Mouse (Mus musculus) embryonic facial prominence, embryonic 15.5 days (tissue): ENCODE results near the gene Chpf. TPM values are rescaled to one million over a fixed set of nuclear protein-coding genes. Genes with fewer than 3 reads are reported as not detected.

Experiments
- ATAC-seq: fragments of 200-750 bp; cut with Nextera tagmentation; 2 replicates; pipeline ENCODE4 v1.8.0; 2017; ENCODE audit warnings: low read depth, moderate TSS enrichment; ENCODE audit not compliant: insufficient number of reproducible peaks, low FRiP score, low TSS enrichment
- H3K27ac ChIP-seq: fragments of 300-500 bp; sonication (generic); replicated peaks from 2 replicates; pipeline ENCODE4 v1.5.1; 2015; ENCODE audit warnings: mild to moderate bottlenecking, inconsistent platforms
- H3K27me3 ChIP-seq: fragments of 300-500 bp; sonication (generic); 2 replicates; pipeline ENCODE4 v1.6.1; 2015; ENCODE audit warnings: inconsistent platforms
- H3K36me3 ChIP-seq: fragments of 300-500 bp; sonication (generic); 2 replicates; pipeline ENCODE4 v1.6.1; 2015; ENCODE audit warnings: mild to moderate bottlenecking, inconsistent platforms
- H3K4me1 ChIP-seq: fragments of 300-500 bp; sonication (generic); 2 replicates; pipeline ENCODE4 v1.6.1; 2015; ENCODE audit warnings: inconsistent platforms
- H3K4me2 ChIP-seq: fragments of 300-500 bp; sonication (generic); replicated peaks from 2 replicates; pipeline ENCODE4 v1.6.1; 2015; ENCODE audit warnings: mild to moderate bottlenecking, inconsistent platforms
- H3K4me3 ChIP-seq: fragments of 300-500 bp; sonication (generic); replicated peaks from 2 replicates; pipeline ENCODE4 v1.5.1; 2015; ENCODE audit warnings: mild to moderate bottlenecking, inconsistent platforms
- H3K9ac ChIP-seq: fragments of 300-500 bp; sonication (generic); 2 replicates; pipeline ENCODE4 v1.6.1; 2015; ENCODE audit warnings: inconsistent platforms
- H3K9me3 ChIP-seq: fragments of 300-500 bp; sonication (generic); replicated peaks from 2 replicates; pipeline ENCODE4 v1.6.1; 2016; ENCODE audit warnings: inconsistent platforms
- WGBS: fragments of 180-500 bp; shearing (Covaris S2); methylation state at CpG from one replicate; pipeline ENCODE4 v1.1.7; 2015; 5-methylcytosine and 5-hydroxymethylcytosine counted together
- polyA plus RNA-seq: library from polyadenylated mRNA; unstranded; fragments of >200 nt; fragmentation: Nextera tagmentation; extraction: Ambion mirVana; gene quantifications from 2 replicates; pipeline ENCODE4 v1.2.1, GENCODE M21; 2015

The Chpf gene
- polyA plus RNA-seq, 1 experiment from 2014 or later = 51.3 TPM

GRCm38 (mm10) chr1:75425796-75426471 lies 53.2 kb downstream of the Chpf start:
- Histone ChIP-seq H3K9ac (no peak overlapping the region), H3K4me3 (no peak overlapping the region), H3K27me3 (peaks cover 56% of the 10 kb centered on the region), H3K9me3 (no peaks in the 10 kb centered on the region), H3K36me3 (0 out of 2 replicates have a peak, but pooled peaks cover 4% of the 10 kb centered on the region), H3K27ac (no peak overlapping the region), H3K4me1 (peaks cover 22% of the 10 kb centered on the region), H3K4me2 (no peak overlapping the region)
- ATAC-seq = no peak
- 29% methylated on average over 10 of the region's 10 CpGs for WGBS

Other genes with a start within 250 kb of the Chpf start
- not detected in 2 replicates for gene A630095N17Rik, start 247.2 kb downstream of the Chpf start, polyA plus RNA-seq
- 47.9 and 51.3 TPM in 2 replicates for gene Dnajb2, start 242.9 kb downstream of the Chpf start, polyA plus RNA-seq
- gene Ptprn, start 214.8 kb downstream of the Chpf start, polyA plus RNA-seq = 0.41 and 1.0 TPM in 2 replicates
- 0.39 and 0.68 TPM in 2 replicates for gene Resp18, start 200.9 kb downstream of the Chpf start, polyA plus RNA-seq
- 113 and 115 TPM in 2 replicates for gene Dnpep, start 161.3 kb downstream of the Chpf start, polyA plus RNA-seq
- gene Des, start 119.0 kb downstream of the Chpf start, polyA plus RNA-seq = 112 and 140 TPM in 2 replicates
- 16.5 and 18.6 TPM in 2 replicates for gene Speg, start 104.0 kb downstream of the Chpf start, polyA plus RNA-seq
- gene Gmppa, start 43.4 kb downstream of the Chpf start, polyA plus RNA-seq = 103 and 104 TPM in 2 replicates
- 0.65 and 0.84 TPM in 2 replicates for gene Asic4, start 28.9 kb downstream of the Chpf start, polyA plus RNA-seq
- gene Tmem198, start 225 bp upstream of the Chpf start, polyA plus RNA-seq = 1.3 and 1.4 TPM in 2 replicates
- 104 and 108 TPM in 2 replicates for gene Obsl1, start 27.1 kb upstream of the Chpf start, polyA plus RNA-seq
- gene Inha, start 27.8 kb upstream of the Chpf start, polyA plus RNA-seq = 14.7 and 15.7 TPM in 2 replicates
- 19.7 and 21.1 TPM in 2 replicates for gene Stk11ip, start 42.2 kb upstream of the Chpf start, polyA plus RNA-seq
- 22.5 and 26.3 TPM in 2 replicates for gene Slc4a3, start 67.0 kb upstream of the Chpf start, polyA plus RNA-seq